ENCODE assay signal across 25 mouse cellular contexts in the genomic region with DNA sequence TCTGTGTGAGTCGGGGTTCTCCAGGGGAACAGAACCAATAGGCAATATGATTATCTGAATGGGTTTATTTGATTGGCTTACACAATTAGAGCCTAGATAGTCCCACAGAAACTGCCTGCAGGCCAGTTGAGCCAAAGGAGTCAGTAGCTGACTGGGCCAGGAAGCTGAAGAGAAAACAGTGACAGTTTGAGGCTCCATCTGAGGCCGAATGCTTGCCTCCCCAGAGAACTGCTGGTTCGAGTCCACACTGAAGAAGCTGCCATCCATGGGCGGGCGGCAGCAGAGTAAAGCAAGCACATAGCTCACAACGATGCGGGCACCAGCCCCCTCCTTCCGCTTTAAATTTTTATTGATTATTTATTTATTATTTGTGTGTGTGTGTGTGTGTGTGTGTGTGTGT.
DNase-seq lines count a peak whose midpoint lies in the region; ATAC-seq and TF ChIP-seq lines count a peak whose summit lies in the region.
"Had no signal": no experiment of that assay in that cellular context is flagged by ENCODE, and none has a peak within 500 bp of the region (broad histone marks: within the 10 kb centered on the region; RNA-seq: fewer than 3 reads in every experiment).

No protein-coding gene starts in this region.

- no peak for TF ChIP-seq EP300 in stomach, postnatal 0 days (optimal IDR thresholded peaks at IDR 0.05)

- H3K27me3 ChIP-seq in hindbrain, embryonic 10.5 days (ENCODE audit: insufficient read depth, poor library complexity, severe bottlenecking) = no peaks in the 10 kb centered on the region
- H3K27me3 ChIP-seq in hindbrain, embryonic 16.5 days (replicated peaks; ENCODE audit: control insufficient read depth, insufficient read depth, low read length) = no peaks in the 10 kb centered on the region
- no peaks in the 10 kb centered on the region for H3K27me3 ChIP-seq in stomach, embryonic 16.5 days (ENCODE audit: control insufficient read depth, insufficient read depth, low read length)
- H3K27me3 ChIP-seq in stomach, postnatal 0 days (ENCODE audit: control insufficient read depth, insufficient read depth, low read length) = no peaks in the 10 kb centered on the region
- H3K27me3 ChIP-seq in intestine, embryonic 15.5 days (replicated peaks) = no peaks in the 10 kb centered on the region
- no peaks in the 10 kb centered on the region for H3K27me3 ChIP-seq in intestine, postnatal 0 days (replicated peaks; ENCODE audit: control insufficient read depth, insufficient read depth, low read length)
- H3K27me3 ChIP-seq: embryonic facial prominence, embryonic 15.5 days; hindbrain, embryonic 12.5 days; hindbrain, embryonic 15.5 days; Patski had no signal

- no peak overlapping the region for H3K4me3 ChIP-seq in hindbrain, embryonic 10.5 days
- no peak overlapping the region for H3K4me3 ChIP-seq in hindbrain, embryonic 16.5 days (ENCODE audit: low read length)
- no peak overlapping the region for H3K4me3 ChIP-seq in stomach, embryonic 16.5 days (replicated peaks; ENCODE audit: low read length)
- no peak overlapping the region for H3K4me3 ChIP-seq in stomach, postnatal 0 days (ENCODE audit: low read depth, low read length)
- no peak overlapping the region for H3K4me3 ChIP-seq in intestine, embryonic 15.5 days (replicated peaks)
- no peak overlapping the region for H3K4me3 ChIP-seq in intestine, postnatal 0 days (ENCODE audit: low read depth, low read length)
- H3K4me3 ChIP-seq: embryonic facial prominence, embryonic 12.5 days; embryonic facial prominence, embryonic 15.5 days; gastrocnemius, adult 2 months; hindbrain, embryonic 12.5 days; hindbrain, embryonic 15.5 days had no signal

- no peaks in the 10 kb centered on the region for H3K36me3 ChIP-seq in hindbrain, embryonic 10.5 days
- no peaks in the 10 kb centered on the region for H3K36me3 ChIP-seq in hindbrain, embryonic 16.5 days (ENCODE audit: control insufficient read depth, insufficient read depth, low read length)
- no peaks in the 10 kb centered on the region for H3K36me3 ChIP-seq in stomach, embryonic 16.5 days (ENCODE audit: control insufficient read depth, insufficient read depth, low read length)
- H3K36me3 ChIP-seq in stomach, postnatal 0 days (ENCODE audit: control insufficient read depth, insufficient read depth, low read length) = no peaks in the 10 kb centered on the region
- no peaks in the 10 kb centered on the region for H3K36me3 ChIP-seq in intestine, embryonic 15.5 days
- no peaks in the 10 kb centered on the region for H3K36me3 ChIP-seq in intestine, postnatal 0 days (ENCODE audit: control insufficient read depth, insufficient read depth)
- H3K36me3 ChIP-seq: embryonic facial prominence, embryonic 12.5 days; embryonic facial prominence, embryonic 15.5 days; hindbrain, embryonic 12.5 days; hindbrain, embryonic 15.5 days had no signal

- 80% methylated on average over 8 of the region's 8 CpGs for WGBS in hindbrain, embryonic 10.5 days
- 87% methylated on average over 8 of the region's 8 CpGs for WGBS in hindbrain, embryonic 16.5 days
- WGBS in stomach, embryonic 16.5 days = 81% methylated on average over 8 of the region's 8 CpGs
- 80% methylated on average over 8 of the region's 8 CpGs for WGBS in stomach, postnatal 0 days
- 74% methylated on average over 8 of the region's 8 CpGs for WGBS in intestine, embryonic 15.5 days
- 72% methylated on average over 8 of the region's 8 CpGs for WGBS in intestine, postnatal 0 days

- DNase-seq in hindbrain, embryonic 10.5 days (ENCODE audit: low spot score) = no peak
- no peak for DNase-seq in stomach, postnatal 0 days (ENCODE audit: low spot score)
- no peak for DNase-seq in Muller cell, postnatal 12 days (ENCODE audit: inconsistent ontology term)
- no peak for DNase-seq in layer of hippocampus, adult 8-10 months (ENCODE audit: low spot score in 2 of 2)
- DNase-seq: adrenal gland, postnatal 10 days; adrenal gland, postnatal 36 days; cerebellum, adult 18-20 months; cerebellum, adult 9-11 months; cerebellum, postnatal 25 days; forebrain, postnatal 0 days; gastrocnemius, adult 2 months; gastrocnemius, postnatal 14 days; heart, adult 18-20 months had no signal

- TF ChIP-seq CTCF in stomach, postnatal 0 days (IDR thresholded peaks at IDR 0.05; ENCODE audit: low read depth) = no peak
- no peak for TF ChIP-seq CTCF in intestine, postnatal 0 days (IDR thresholded peaks at IDR 0.05; ENCODE audit: low read depth)

- peaks cover 8% of the 10 kb centered on the region for H3K4me1 ChIP-seq in hindbrain, embryonic 10.5 days (replicated peaks)
- H3K4me1 ChIP-seq in hindbrain, embryonic 16.5 days (ENCODE audit: control insufficient read depth, insufficient read depth, low read depth, low read length) = no peaks in the 10 kb centered on the region
- H3K4me1 ChIP-seq in stomach, embryonic 16.5 days (ENCODE audit: control insufficient read depth, insufficient read depth, low read length) = no peaks in the 10 kb centered on the region
- H3K4me1 ChIP-seq in stomach, postnatal 0 days (replicated peaks; ENCODE audit: control insufficient read depth, insufficient read depth) = no peaks in the 10 kb centered on the region
- peaks cover 10% of the 10 kb centered on the region; the same call in 1 of the 2 replicates for H3K4me1 ChIP-seq in intestine, embryonic 15.5 days (replicated peaks)
- no peaks in the 10 kb centered on the region for H3K4me1 ChIP-seq in intestine, postnatal 0 days (replicated peaks; ENCODE audit: control insufficient read depth, insufficient read depth, low read length)
- H3K4me1 ChIP-seq: embryonic facial prominence, embryonic 12.5 days; hindbrain, embryonic 15.5 days had no signal

- H3K9me3 ChIP-seq in hindbrain, embryonic 10.5 days = no peaks in the 10 kb centered on the region
- no peaks in the 10 kb centered on the region for H3K9me3 ChIP-seq in hindbrain, embryonic 16.5 days (ENCODE audit: control insufficient read depth, low read length)
- H3K9me3 ChIP-seq in stomach, embryonic 16.5 days (replicated peaks; ENCODE audit: control insufficient read depth, low read length) = no peaks in the 10 kb centered on the region
- no peaks in the 10 kb centered on the region for H3K9me3 ChIP-seq in stomach, postnatal 0 days (ENCODE audit: control insufficient read depth, low read length)
- H3K9me3 ChIP-seq in intestine, embryonic 15.5 days = no peaks in the 10 kb centered on the region
- H3K9me3 ChIP-seq in intestine, postnatal 0 days (ENCODE audit: control insufficient read depth) = no peaks in the 10 kb centered on the region
- H3K9me3 ChIP-seq: embryonic facial prominence, embryonic 12.5 days; embryonic facial prominence, embryonic 15.5 days; hindbrain, embryonic 12.5 days; hindbrain, embryonic 15.5 days had no signal

- H3K9ac ChIP-seq in hindbrain, embryonic 16.5 days (ENCODE audit: low read depth, low read length) = no peak overlapping the region
- H3K9ac ChIP-seq in stomach, embryonic 16.5 days (ENCODE audit: low read length) = no peak overlapping the region
- H3K9ac ChIP-seq in stomach, postnatal 0 days (ENCODE audit: low read length) = no peak overlapping the region
- H3K9ac ChIP-seq in intestine, embryonic 15.5 days = no peak overlapping the region
- H3K9ac ChIP-seq in intestine, postnatal 0 days (ENCODE audit: low read depth, low read length) = no peak overlapping the region
- H3K9ac ChIP-seq: embryonic facial prominence, embryonic 12.5 days; embryonic facial prominence, embryonic 15.5 days; forebrain, postnatal 0 days; hindbrain, embryonic 12.5 days; hindbrain, embryonic 15.5 days had no signal

- ATAC-seq in hindbrain, embryonic 16.5 days = no peak
- 0 out of 2 replicates have a peak, but pooled peaks have one; percentile 21 for ATAC-seq in stomach, embryonic 16.5 days (ENCODE audit: insufficient read depth, low FRiP score)
- ATAC-seq in stomach, postnatal 0 days (ENCODE audit: low FRiP score, low TSS enrichment) = no peak
- peak; percentile 13 for ATAC-seq in intestine, embryonic 15.5 days
- ATAC-seq in intestine, postnatal 0 days = 0 out of 2 replicates have a peak, but pooled peaks have one; percentile 22
- ATAC-seq: CD4-positive, CD25-positive, alpha-beta regulatory T cell, adult 4 months; forebrain, embryonic 14.5 days; forebrain, postnatal 0 days; inflammation-experienced regulatory T-cells, adult 6 months; Patski had no signal

- H3K4me2 ChIP-seq in hindbrain, embryonic 16.5 days (ENCODE audit: low read length) = no peak overlapping the region
- no peak overlapping the region for H3K4me2 ChIP-seq in stomach, embryonic 16.5 days (ENCODE audit: low read depth, low read length)
- no peak overlapping the region for H3K4me2 ChIP-seq in stomach, postnatal 0 days (replicated peaks; ENCODE audit: low read depth)
- peak overlapping the region; percentile 11; the same call in 1 of the 2 replicates for H3K4me2 ChIP-seq in intestine, embryonic 15.5 days (replicated peaks)
- H3K4me2 ChIP-seq in intestine, postnatal 0 days (replicated peaks; ENCODE audit: low read depth) = no peak overlapping the region
- H3K4me2 ChIP-seq: embryonic facial prominence, embryonic 12.5 days; embryonic facial prominence, embryonic 15.5 days; hindbrain, embryonic 12.5 days; hindbrain, embryonic 15.5 days had no signal

- peak overlapping the region; percentile 50 for H3K27ac ChIP-seq in hindbrain, embryonic 10.5 days
- H3K27ac ChIP-seq in hindbrain, embryonic 16.5 days (ENCODE audit: low read depth, low read length) = no peak overlapping the region
- H3K27ac ChIP-seq in stomach, embryonic 16.5 days (ENCODE audit: low read length) = no peak overlapping the region
- no peak overlapping the region for H3K27ac ChIP-seq in stomach, postnatal 0 days (replicated peaks)
- 0 out of 2 replicates have a peak overlapping the region, but pooled peaks have one; percentile 28 for H3K27ac ChIP-seq in intestine, embryonic 15.5 days
- no peak overlapping the region for H3K27ac ChIP-seq in intestine, postnatal 0 days (ENCODE audit: low read depth, low read length)
- H3K27ac ChIP-seq: embryonic facial prominence, embryonic 12.5 days; embryonic facial prominence, embryonic 15.5 days; gastrocnemius, adult 2 months; hindbrain, embryonic 12.5 days; hindbrain, embryonic 15.5 days had no signal

Comparison
In these comparisons a context has a peak if more than half of its experiments do, and no peak if none do; other contexts are left out.
1. H3K27ac ChIP-seq: peak in hindbrain, embryonic 10.5 days (single experiment) and intestine, embryonic 15.5 days (single experiment); none in hindbrain, embryonic 16.5 days (single experiment), stomach, embryonic 16.5 days (single experiment), stomach, postnatal 0 days (single experiment) and intestine, postnatal 0 days (single experiment).
2. ATAC-seq: peak in stomach, embryonic 16.5 days (single experiment), intestine, embryonic 15.5 days (single experiment) and intestine, postnatal 0 days (single experiment); none in hindbrain, embryonic 16.5 days (single experiment) and stomach, postnatal 0 days (single experiment).